Mouse (Mus musculus) heart, postnatal 0 days (tissue): ENCODE data around the gene Uhrf1. TPM values are rescaled to one million over a fixed set of nuclear protein-coding genes. Genes with fewer than 3 reads are reported as not detected.

Source experiments
- ATAC-seq: fragments of 200-750 bp; cut with Nextera tagmentation; 2 replicates; pipeline ENCODE4 v1.8.0; 2017; ENCODE audit warnings: low read depth, moderate number of reproducible peaks, moderate library complexity; ENCODE audit not compliant: insufficient read depth
- DNase-seq: peaks from one replicate; pipeline ENCODE4 v3.0.0-alpha.2; 2016; ENCODE audit warnings: low spot score
- H3K27ac ChIP-seq: fragments of 300-500 bp; sonication (generic); 2 replicates; pipeline ENCODE4 v1.5.1; 2014; ENCODE audit warnings: low read depth, mild to moderate bottlenecking
- H3K27me3 ChIP-seq: fragments of 300-500 bp; sonication (generic); 2 replicates; pipeline ENCODE4 v1.6.1; 2014; ENCODE audit warnings: low read length, mixed read lengths; ENCODE audit not compliant: control insufficient read depth, insufficient read depth
- H3K36me3 ChIP-seq: fragments of 300-500 bp; sonication (generic); replicated peaks from 2 replicates; pipeline ENCODE4 v1.6.1; 2014; ENCODE audit warnings: low read length, mixed read lengths; ENCODE audit not compliant: control insufficient read depth, insufficient read depth
- H3K4me1 ChIP-seq: fragments of 300-500 bp; sonication (generic); 2 replicates; pipeline ENCODE4 v1.6.1; 2014; ENCODE audit warnings: antibody characterized with exemption; ENCODE audit not compliant: control insufficient read depth, insufficient read depth
- H3K4me2 ChIP-seq: fragments of 300-500 bp; sonication (generic); 2 replicates; pipeline ENCODE4 v1.6.1; 2014; ENCODE audit warnings: low read depth, mild to moderate bottlenecking, low read length, moderate library complexity
- H3K4me3 ChIP-seq: fragments of 300-500 bp; sonication (generic); 2 replicates; pipeline ENCODE4 v1.5.1; 2014; ENCODE audit warnings: low read depth, low read length
- H3K9ac ChIP-seq: fragments of 300-500 bp; sonication (generic); replicated peaks from 2 replicates; pipeline ENCODE4 v1.6.1; 2014; ENCODE audit warnings: low read depth, low read length, mixed read lengths
- H3K9me3 ChIP-seq: fragments of 300-500 bp; sonication (generic); replicated peaks from 2 replicates; pipeline ENCODE4 v1.6.1; 2016; ENCODE audit warnings: low read length; ENCODE audit not compliant: control insufficient read depth
- CTCF ChIP-seq: IDR thresholded peaks from 2 replicates; pipeline ENCODE4 v1.5.1; 2016; ENCODE audit warnings: antibody characterized with exemption, control low read depth, low read depth
- EP300 ChIP-seq: IDR thresholded peaks from 2 replicates; pipeline ENCODE4 v1.6.1; 2016; ENCODE audit warnings: antibody characterized with exemption, low read depth
- WGBS: fragments of 180-500 bp; shearing (Covaris S2); extraction: QIAGEN DNeasy Blood & Tissue Kit; methylation state at CpG from one replicate; pipeline ENCODE4 v1.1.7; 2014; 5-methylcytosine and 5-hydroxymethylcytosine counted together
- polyA plus RNA-seq: library from polyadenylated mRNA; unstranded; fragments of >200 nt; fragmentation: Nextera tagmentation; extraction: Ambion mirVana; gene quantifications from 2 replicates; pipeline ENCODE4 v1.2.1, GENCODE M21; 2015
- total RNA-seq: library from RNA; depleted of rRNA; stranded (reverse); fragments of >200 nt; gene quantifications from 2 replicates; pipeline ENCODE4 v1.2.3, GENCODE M21; 2014; ENCODE audit warnings: low replicate concordance

Uhrf1 gene
- total and polyA plus RNA-seq, 2 experiments from 2014 or later: 13.2 to 26.8 TPM

GRCm38 (mm10) chr17:56275842-56276480 is 27.2 kb upstream of the Uhrf1 start:
- H3K9me3 ChIP-seq: no peaks in the 10 kb centered on the region
- H3K36me3 ChIP-seq: peaks cover 42% of the 10 kb centered on the region
- H3K4me2 ChIP-seq: peak overlapping the region; percentile 80
- DNase-seq (peak; percentile 44), ATAC-seq (peak; percentile 42)
- H3K9ac ChIP-seq: peak overlapping the region; percentile 86
- H3K4me3 ChIP-seq: peak overlapping the region; percentile 71
- TF ChIP-seq EP300 (no peak), CTCF (no peak)
- WGBS: 15% methylated on average over 5 of the region's 5 CpGs
- H3K27ac ChIP-seq: peak overlapping the region; percentile 91
- no peaks in the 10 kb centered on the region for H3K27me3 ChIP-seq
- peaks cover 23% of the 10 kb centered on the region; the same call in 1 of the 2 replicates for H3K4me1 ChIP-seq

DNA sequence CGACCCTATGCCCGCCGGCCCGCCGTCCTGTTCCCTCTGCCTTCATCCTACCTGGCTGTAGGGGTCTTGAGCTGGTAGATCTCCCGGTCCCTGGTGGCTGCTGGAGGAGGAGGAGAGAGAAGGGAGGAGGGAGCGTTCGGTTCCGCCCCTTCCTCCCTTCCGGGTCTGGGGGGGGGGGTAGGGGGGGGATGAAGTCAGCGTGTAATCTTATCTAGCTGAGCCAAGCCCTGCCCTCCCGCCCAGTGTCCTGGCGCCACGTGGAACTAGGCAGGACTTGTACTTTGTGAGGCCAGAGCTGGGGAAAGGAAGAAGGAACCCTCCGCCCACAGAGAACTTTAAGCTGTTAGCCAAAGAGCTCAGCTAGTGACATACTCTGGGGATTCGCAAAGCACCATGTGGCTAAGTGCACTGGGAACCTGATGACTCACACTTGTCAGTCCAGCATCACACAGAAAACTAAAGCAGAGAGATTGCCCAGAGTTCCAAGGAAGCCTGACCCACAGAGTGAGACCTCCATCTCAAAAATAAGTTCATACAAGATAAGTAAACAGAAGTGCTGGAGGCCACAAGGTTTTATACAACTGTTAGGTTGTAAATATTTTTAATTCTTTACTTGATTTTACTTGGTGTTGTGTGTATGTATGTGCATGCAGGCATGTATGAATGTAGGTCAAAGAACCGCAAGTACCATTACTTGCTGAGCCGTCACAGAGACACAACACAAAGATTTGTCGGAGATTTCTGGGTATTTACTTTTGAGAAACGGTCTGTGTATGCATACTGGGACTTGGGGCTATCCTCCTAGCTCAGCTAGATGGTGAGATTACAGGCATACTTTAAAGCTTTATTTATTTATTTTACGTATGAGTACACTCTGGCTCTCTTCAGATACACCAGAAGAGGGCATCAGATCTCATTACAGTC is 26.2 kb upstream of the Uhrf1 start, which contains the start of gene Ticam1:
Gene Ticam1, minus strand, starts transcription at position 144 of the 924 bp plus-strand sequence.
- Histone ChIP-seq H3K4me3 (peak within 1 kb of the TSS; percentile 71), H3K27me3 (no peaks in the 10 kb centered on the region), H3K4me1 (peaks cover 23% of the 10 kb centered on the region; the same call in 1 of the 2 replicates), H3K4me2 (peak within 1 kb of the TSS; percentile 80), H3K27ac (peak within 1 kb of the TSS; percentile 91), H3K9ac (peak within 1 kb of the TSS; percentile 86), H3K9me3 (no peaks in the 10 kb centered on the region), H3K36me3 (peaks cover 42% of the 10 kb centered on the region)
- peak; percentile 99 for DNase-seq
- peak; percentile 97 for TF ChIP-seq EP300
- peak; percentile 39 for TF ChIP-seq CTCF
- peak; percentile 95 for ATAC-seq
- 3% methylated on average over 18 of the region's 21 CpGs for WGBS

- Histone ChIP-seq H3K27me3 (no peaks in the 10 kb centered on the region), H3K27ac (peak overlapping the region; percentile 91), H3K9ac (no peak overlapping the region), H3K9me3 (no peaks in the 10 kb centered on the region), H3K36me3 (peaks cover 40% of the 10 kb centered on the region), H3K4me1 (peaks cover 23% of the 10 kb centered on the region; the same call in 1 of the 2 replicates), H3K4me2 (peak overlapping the region; percentile 80; the same call in 1 of the 2 replicates), H3K4me3 (no peak overlapping the region; the same call in 1 of the 2 replicates)
- ATAC-seq (no peak), DNase-seq (no peak)
- TF ChIP-seq CTCF (no peak), EP300 (no peak)
- WGBS: 39% methylated on average over 2 of the region's 2 CpGs
Observed at GRCm38 (mm10) chr17:56277567-56277893, 25.6 kb upstream of the Uhrf1 start.

DNA sequence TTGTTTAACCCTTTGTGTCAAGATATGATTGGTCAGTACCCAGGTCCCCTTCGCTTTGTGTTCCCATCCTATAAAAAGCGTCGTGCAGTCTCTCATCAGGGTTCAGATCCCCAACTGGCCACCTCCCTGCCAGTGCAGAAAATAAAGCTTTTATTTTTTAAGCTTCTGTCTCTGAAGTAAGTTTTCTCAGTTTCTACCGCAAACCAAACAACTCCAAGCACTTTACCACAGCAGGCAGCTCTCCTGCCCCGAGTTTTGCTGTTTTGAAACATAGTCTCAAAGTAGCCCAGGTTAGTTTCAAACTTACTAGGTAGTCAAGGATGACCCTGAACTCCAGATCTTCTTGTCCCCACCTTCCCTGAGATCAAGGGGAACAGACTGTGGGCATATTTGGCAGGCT is 24.8 kb upstream of the Uhrf1 start:
- Histone ChIP-seq H3K4me2 (no peak overlapping the region), H3K36me3 (peaks cover 48% of the 10 kb centered on the region), H3K4me3 (no peak overlapping the region), H3K4me1 (peaks cover 19% of the 10 kb centered on the region; the same call in 1 of the 2 replicates), H3K9ac (no peak overlapping the region), H3K27me3 (no peaks in the 10 kb centered on the region), H3K27ac (peak overlapping the region; percentile 91), H3K9me3 (no peaks in the 10 kb centered on the region)
- no peak for DNase-seq
- no peak for ATAC-seq
- WGBS: 90% methylated on average over 5 of the region's 5 CpGs
- TF ChIP-seq CTCF (no peak), EP300 (no peak)

DNA sequence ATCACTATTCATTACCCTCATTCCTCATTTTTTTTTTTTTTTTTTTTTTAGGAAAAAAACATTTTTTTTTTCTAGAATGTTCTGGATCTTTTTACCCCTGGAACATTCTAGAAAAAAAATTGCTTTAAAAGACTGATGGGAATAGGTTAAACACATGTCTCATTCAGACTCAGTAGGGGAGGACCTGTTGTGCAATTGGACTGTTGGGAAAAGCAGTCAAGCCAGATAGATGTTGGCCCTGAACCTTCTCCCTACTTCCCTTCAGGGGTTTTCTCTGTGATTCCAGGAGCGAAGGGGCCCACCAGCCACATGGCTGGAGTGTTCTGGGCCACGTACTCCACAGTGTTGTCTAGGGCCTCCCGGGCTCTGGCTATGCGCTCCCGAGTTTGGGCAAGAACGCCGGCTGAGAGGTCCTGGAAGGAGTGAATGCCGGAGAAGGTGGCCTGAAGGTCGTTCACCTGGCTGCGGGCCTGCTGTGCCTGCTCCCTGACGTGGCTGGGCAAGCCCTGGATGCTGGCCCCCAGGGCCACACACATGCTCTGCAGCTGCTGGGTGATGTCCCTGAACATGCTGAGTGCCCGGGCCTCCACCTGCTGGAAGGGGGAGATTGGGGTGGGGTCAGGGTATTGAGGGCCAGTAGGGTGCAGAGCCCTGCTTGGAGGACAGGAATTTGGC is 23.5 kb upstream of the Uhrf1 start:
- H3K9me3 ChIP-seq: no peaks in the 10 kb centered on the region
- H3K27ac ChIP-seq: peak overlapping the region; percentile 40
- H3K4me2 ChIP-seq: no peak overlapping the region
- 37% methylated on average over 12 of the region's 12 CpGs for WGBS
- no peak overlapping the region for H3K4me3 ChIP-seq
- peaks cover 19% of the 10 kb centered on the region; the same call in 1 of the 2 replicates for H3K4me1 ChIP-seq
- TF ChIP-seq CTCF (no peak), EP300 (no peak)
- ATAC-seq (no peak), DNase-seq (peak; percentile 12)
- peaks cover 54% of the 10 kb centered on the region for H3K36me3 ChIP-seq
- H3K9ac ChIP-seq: no peak overlapping the region
- no peaks in the 10 kb centered on the region for H3K27me3 ChIP-seq
